12 mouse cellular contexts compared by ENCODE assay signal in the genomic region with DNA sequence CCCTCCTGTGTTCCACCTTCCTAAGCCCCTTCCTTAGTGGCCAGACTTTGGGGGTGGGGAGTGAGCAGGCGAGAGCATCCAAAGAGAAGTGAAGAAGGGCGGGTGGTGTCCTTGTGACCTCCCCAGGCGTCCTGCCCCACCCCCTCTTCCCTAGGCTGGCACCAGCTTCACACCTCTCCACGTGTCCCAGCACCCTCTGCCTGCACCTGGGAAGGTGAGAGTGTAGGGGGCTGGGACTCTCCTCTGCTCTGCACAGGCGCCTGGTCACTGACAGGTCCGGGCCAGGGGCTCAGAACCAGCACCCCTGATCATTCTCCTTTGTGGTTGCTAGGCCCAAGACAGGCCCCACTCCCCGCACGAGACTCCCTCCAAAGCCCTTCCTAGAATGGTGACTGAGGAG. TPM values are rescaled to one million over a fixed set of nuclear protein-coding genes. Genes with fewer than 3 reads are reported as not detected.
DNase-seq lines count a peak whose midpoint lies in the region; ATAC-seq and TF ChIP-seq lines count a peak whose summit lies in the region.
"Had no signal": no experiment of that assay in that cellular context is flagged by ENCODE, and none has a peak within 500 bp of the region (broad histone marks: within the 10 kb centered on the region; RNA-seq: fewer than 3 reads in every experiment).

No protein-coding gene starts in this region.

- TF ChIP-seq POLR2A in kidney, adult 2 months (IDR thresholded peaks at IDR 0.05; ENCODE audit: low read depth, low read length) = no peak

- peaks cover 53% of the 10 kb centered on the region for H3K27me3 ChIP-seq in kidney, embryonic 14.5 days (ENCODE audit: control insufficient read depth, insufficient read depth, low read length)
- H3K27me3 ChIP-seq in kidney, adult 2 months (replicated peaks; ENCODE audit: control insufficient read depth, insufficient read depth, low read length) = peaks cover 2% of the 10 kb centered on the region; the same call in 1 of the 2 replicates
- peaks cover 22% of the 10 kb centered on the region for H3K27me3 ChIP-seq in embryonic facial prominence, embryonic 11.5 days (ENCODE audit: control insufficient read depth, insufficient read depth, low read length)
- H3K27me3 ChIP-seq in hindbrain, embryonic 12.5 days = peaks cover 11% of the 10 kb centered on the region
- H3K27me3 ChIP-seq in midbrain, embryonic 14.5 days (ENCODE audit: control insufficient read depth, insufficient read depth, low read length) = no peaks in the 10 kb centered on the region

- H3K9me3 ChIP-seq in kidney, embryonic 14.5 days (ENCODE audit: control insufficient read depth, low read length) = no peaks in the 10 kb centered on the region
- H3K9me3 ChIP-seq in embryonic facial prominence, embryonic 11.5 days (replicated peaks; ENCODE audit: control insufficient read depth, low read length) = no peaks in the 10 kb centered on the region
- H3K9me3 ChIP-seq in hindbrain, embryonic 12.5 days (replicated peaks) = no peaks in the 10 kb centered on the region
- no peaks in the 10 kb centered on the region for H3K9me3 ChIP-seq in midbrain, embryonic 14.5 days (ENCODE audit: control insufficient read depth, low read length)
- H3K9me3 ChIP-seq: liver, embryonic 15.5 days had no signal

- no peak overlapping the region for H3K27ac ChIP-seq in kidney, embryonic 14.5 days (ENCODE audit: low read depth, low read length)
- no peak overlapping the region for H3K27ac ChIP-seq in kidney, adult 2 months (ENCODE audit: insufficient read depth, low read depth, low read length)
- no peak overlapping the region for H3K27ac ChIP-seq in embryonic facial prominence, embryonic 11.5 days (replicated peaks; ENCODE audit: low read depth, low read length)
- peak overlapping the region; percentile 100 for H3K27ac ChIP-seq in hindbrain, embryonic 12.5 days
- H3K27ac ChIP-seq in midbrain, embryonic 14.5 days (replicated peaks; ENCODE audit: low read depth, low read length) = peak overlapping the region; percentile 100
- H3K27ac ChIP-seq: liver, embryonic 15.5 days had no signal

- no peak for DNase-seq in kidney, adult 2 months
- DNase-seq in embryonic facial prominence, embryonic 11.5 days (ENCODE audit: low spot score) = no peak
- no peak for DNase-seq in midbrain, embryonic 14.5 days
- no peak for DNase-seq in B cell, adult 2 months
- no peak for DNase-seq in spleen, adult 18-20 months
- DNase-seq: adrenal gland, postnatal 25 days; kidney, postnatal 25 days had no signal

- H3K36me3 ChIP-seq in kidney, embryonic 14.5 days (ENCODE audit: control insufficient read depth, insufficient read depth, low read length) = no peaks in the 10 kb centered on the region
- H3K36me3 ChIP-seq in kidney, adult 2 months (ENCODE audit: control insufficient read depth, insufficient read depth, low read length) = no peaks in the 10 kb centered on the region
- H3K36me3 ChIP-seq in embryonic facial prominence, embryonic 11.5 days (replicated peaks; ENCODE audit: control insufficient read depth, insufficient read depth, low read depth, low read length) = no peaks in the 10 kb centered on the region
- no peaks in the 10 kb centered on the region for H3K36me3 ChIP-seq in hindbrain, embryonic 12.5 days
- H3K36me3 ChIP-seq in midbrain, embryonic 14.5 days (ENCODE audit: control insufficient read depth, insufficient read depth, low read length) = no peaks in the 10 kb centered on the region
- H3K36me3 ChIP-seq: liver, embryonic 15.5 days had no signal

- H3K4me2 ChIP-seq in kidney, embryonic 14.5 days (replicated peaks; ENCODE audit: low read depth, low read length) = peak overlapping the region; percentile 91; the same call in 1 of the 2 replicates
- H3K4me2 ChIP-seq in embryonic facial prominence, embryonic 11.5 days (ENCODE audit: low read depth, low read length) = no peak overlapping the region; the same call in 1 of the 2 replicates
- H3K4me2 ChIP-seq in hindbrain, embryonic 12.5 days (replicated peaks) = peak overlapping the region; percentile 86
- H3K4me2 ChIP-seq in midbrain, embryonic 14.5 days (ENCODE audit: low read length) = peak overlapping the region; percentile 76
- H3K4me2 ChIP-seq: liver, embryonic 15.5 days had no signal

- TF ChIP-seq CTCF in kidney, adult 2 months (conservative IDR thresholded peaks at IDR 0.05; ENCODE audit: insufficient read depth, insufficient read length, low read depth, low read length) = no peak

- no peak overlapping the region; the same call in 1 of the 2 replicates for H3K4me3 ChIP-seq in kidney, embryonic 14.5 days (ENCODE audit: low read length)
- no peak overlapping the region for H3K4me3 ChIP-seq in kidney, adult 2 months (ENCODE audit: insufficient read depth, low read depth, low read length)
- H3K4me3 ChIP-seq in embryonic facial prominence, embryonic 11.5 days (ENCODE audit: low read depth, low read length) = peak overlapping the region; percentile 63; the same call in 1 of the 2 replicates
- H3K4me3 ChIP-seq in hindbrain, embryonic 12.5 days = peak overlapping the region; percentile 78
- H3K4me3 ChIP-seq in midbrain, embryonic 14.5 days (replicated peaks; ENCODE audit: low read depth, low read length) = peak overlapping the region; percentile 76
- H3K4me3 ChIP-seq: liver, embryonic 15.5 days had no signal

- ATAC-seq in kidney, embryonic 14.5 days (ENCODE audit: low FRiP score, low TSS enrichment) = peak; percentile 47; the same call in 1 of the 2 replicates
- ATAC-seq in embryonic facial prominence, embryonic 11.5 days (replicated peaks; ENCODE audit: insufficient number of reproducible peaks, low FRiP score, low TSS enrichment, low read depth) = no peak
- peak; percentile 4 for ATAC-seq in hindbrain, embryonic 12.5 days (ENCODE audit: low FRiP score)
- ATAC-seq in midbrain, embryonic 14.5 days (ENCODE audit: low FRiP score, low TSS enrichment) = no peak
- ATAC-seq in granulocyte monocyte progenitor cell, adult 5-6 weeks (replicated peaks; ENCODE audit: poor library complexity, severe bottlenecking) = no peak

- H3K9ac ChIP-seq in kidney, embryonic 14.5 days (ENCODE audit: low read depth, low read length) = no peak overlapping the region
- no peak overlapping the region for H3K9ac ChIP-seq in embryonic facial prominence, embryonic 11.5 days (replicated peaks; ENCODE audit: low read length)
- peak overlapping the region; percentile 91 for H3K9ac ChIP-seq in hindbrain, embryonic 12.5 days
- peak overlapping the region; percentile 34; the same call in 1 of the 2 replicates for H3K9ac ChIP-seq in midbrain, embryonic 14.5 days (replicated peaks; ENCODE audit: low read length)
- H3K9ac ChIP-seq: liver, embryonic 15.5 days had no signal

- 0 out of 2 replicates have a peak, but pooled peaks cover 7% of the 10 kb centered on the region for H3K4me1 ChIP-seq in kidney, embryonic 14.5 days (ENCODE audit: control insufficient read depth, insufficient read depth, low read length)
- H3K4me1 ChIP-seq in kidney, adult 2 months (ENCODE audit: control insufficient read depth, insufficient read depth, low read length) = no peaks in the 10 kb centered on the region
- H3K4me1 ChIP-seq in embryonic facial prominence, embryonic 11.5 days (ENCODE audit: control insufficient read depth, insufficient read depth, low read length) = peaks cover 8% of the 10 kb centered on the region
- peaks cover 39% of the 10 kb centered on the region for H3K4me1 ChIP-seq in hindbrain, embryonic 12.5 days
- peaks cover 31% of the 10 kb centered on the region for H3K4me1 ChIP-seq in midbrain, embryonic 14.5 days (ENCODE audit: control insufficient read depth, insufficient read depth, low read length)
- H3K4me1 ChIP-seq: liver, embryonic 15.5 days had no signal

- WGBS in kidney, embryonic 14.5 days = 6% methylated on average over 8 of the region's 8 CpGs
- 15% methylated on average over 8 of the region's 8 CpGs for WGBS in kidney, adult 2 months
- 8% methylated on average over 8 of the region's 8 CpGs for WGBS in embryonic facial prominence, embryonic 11.5 days
- 14% methylated on average over 8 of the region's 8 CpGs for WGBS in hindbrain, embryonic 12.5 days
- WGBS in midbrain, embryonic 14.5 days = 9% methylated on average over 8 of the region's 8 CpGs

RNA-seq across cellular contexts. Expression of a gene that starts 1.2 kb away (rescaled TPM):
- polyA plus RNA-seq in kidney, embryonic 14.5 days (2014; fragmentation: Nextera tagmentation; extraction: Ambion mirVana) = 0.50 and 0.70 TPM in 2 replicates
- 0.30 and 0.52 TPM in 2 replicates for polyA plus RNA-seq in kidney, adult 2 months (2012; rRNA removed)
- polyA plus RNA-seq in embryonic facial prominence, embryonic 11.5 days (2014; fragmentation: Nextera tagmentation; extraction: Ambion mirVana) = 1.9 and 3.2 TPM in 2 replicates
- 12.6 and 12.7 TPM in 2 replicates for polyA plus RNA-seq in hindbrain, embryonic 12.5 days (2016; fragmentation: Nextera tagmentation; extraction: Ambion mirVana)
- polyA plus RNA-seq in midbrain, embryonic 14.5 days (2014; fragmentation: Nextera tagmentation; extraction: Ambion mirVana) = 28.4 and 39.0 TPM in 2 replicates
- total RNA-seq in granulocyte monocyte progenitor cell, adult 5-6 weeks (2014; fragmentation: Nextera tagmentation) = not detected in 2 replicates
- not detected in 2 replicates for total RNA-seq in granulocyte monocyte progenitor cell, adult 5-6 weeks (2017)
- polyA plus RNA-seq: liver, embryonic 15.5 days had no signal

RNA-seq across cellular contexts. Expression of a gene that starts 37.5 kb away (rescaled TPM):
- polyA plus RNA-seq in kidney, embryonic 14.5 days (2014; fragmentation: Nextera tagmentation; extraction: Ambion mirVana) = 0.88 and 1.6 TPM in 2 replicates
- 224 and 293 TPM in 2 replicates for polyA plus RNA-seq in kidney, adult 2 months (2012; rRNA removed)
- polyA plus RNA-seq in embryonic facial prominence, embryonic 11.5 days (2014; fragmentation: Nextera tagmentation; extraction: Ambion mirVana) = not detected in 2 replicates
- polyA plus RNA-seq in hindbrain, embryonic 12.5 days (2016; fragmentation: Nextera tagmentation; extraction: Ambion mirVana) = 1.3 and 3.9 TPM in 2 replicates
- 8.6 and 8.9 TPM in 2 replicates for polyA plus RNA-seq in midbrain, embryonic 14.5 days (2014; fragmentation: Nextera tagmentation; extraction: Ambion mirVana)
- not detected in 2 replicates for total RNA-seq in granulocyte monocyte progenitor cell, adult 5-6 weeks (2014; fragmentation: Nextera tagmentation)
- not detected in 2 replicates for total RNA-seq in granulocyte monocyte progenitor cell, adult 5-6 weeks (2017)
- total RNA-seq: CH12.LX had no signal

RNA-seq across cellular contexts. Expression of a gene that starts 40.1 kb away (rescaled TPM):
- 64.9 and 78.9 TPM in 2 replicates for polyA plus RNA-seq in kidney, embryonic 14.5 days (2014; fragmentation: Nextera tagmentation; extraction: Ambion mirVana)
- polyA plus RNA-seq in kidney, adult 2 months (2012; rRNA removed) = 92.8 and 129 TPM in 2 replicates
- 61.1 and 66.4 TPM in 2 replicates for polyA plus RNA-seq in embryonic facial prominence, embryonic 11.5 days (2014; fragmentation: Nextera tagmentation; extraction: Ambion mirVana)
- polyA plus RNA-seq in hindbrain, embryonic 12.5 days (2016; fragmentation: Nextera tagmentation; extraction: Ambion mirVana) = 60.5 and 65.1 TPM in 2 replicates
- 27.9 and 32.5 TPM in 2 replicates for polyA plus RNA-seq in midbrain, embryonic 14.5 days (2014; fragmentation: Nextera tagmentation; extraction: Ambion mirVana)
- 26.4 and 62.3 TPM in 2 replicates for total RNA-seq in granulocyte monocyte progenitor cell, adult 5-6 weeks (2014; fragmentation: Nextera tagmentation)
- total RNA-seq in granulocyte monocyte progenitor cell, adult 5-6 weeks (2017) = 15.9 and 31.2 TPM in 2 replicates

RNA-seq across cellular contexts. Expression of a gene that starts 42.0 kb away (rescaled TPM):
- 1.0 and 1.5 TPM in 2 replicates for polyA plus RNA-seq in kidney, embryonic 14.5 days (2014; fragmentation: Nextera tagmentation; extraction: Ambion mirVana)
- 0.69 and 0.75 TPM in 2 replicates for polyA plus RNA-seq in kidney, adult 2 months (2012; rRNA removed)
- polyA plus RNA-seq in embryonic facial prominence, embryonic 11.5 days (2014; fragmentation: Nextera tagmentation; extraction: Ambion mirVana) = 0.99 and 1.4 TPM in 2 replicates
- 1.1 and 1.9 TPM in 2 replicates for polyA plus RNA-seq in hindbrain, embryonic 12.5 days (2016; fragmentation: Nextera tagmentation; extraction: Ambion mirVana)
- 1.7 and 1.9 TPM in 2 replicates for polyA plus RNA-seq in midbrain, embryonic 14.5 days (2014; fragmentation: Nextera tagmentation; extraction: Ambion mirVana)
- 4.1 TPM in 1 of 2 replicates, not detected in the other for total RNA-seq in granulocyte monocyte progenitor cell, adult 5-6 weeks (2014; fragmentation: Nextera tagmentation)
- total RNA-seq in granulocyte monocyte progenitor cell, adult 5-6 weeks (2017) = 1.8 and 2.4 TPM in 2 replicates

RNA-seq across cellular contexts. Expression of a gene that starts 43.8 kb away (rescaled TPM):
- 1.4 and 2.3 TPM in 2 replicates for polyA plus RNA-seq in kidney, embryonic 14.5 days (2014; fragmentation: Nextera tagmentation; extraction: Ambion mirVana)
- polyA plus RNA-seq in kidney, adult 2 months (2012; rRNA removed) = 12.0 and 12.9 TPM in 2 replicates
- polyA plus RNA-seq in embryonic facial prominence, embryonic 11.5 days (2014; fragmentation: Nextera tagmentation; extraction: Ambion mirVana) = 1.4 and 1.9 TPM in 2 replicates
- polyA plus RNA-seq in hindbrain, embryonic 12.5 days (2016; fragmentation: Nextera tagmentation; extraction: Ambion mirVana) = 6.8 and 7.5 TPM in 2 replicates
- 39.5 and 48.5 TPM in 2 replicates for polyA plus RNA-seq in midbrain, embryonic 14.5 days (2014; fragmentation: Nextera tagmentation; extraction: Ambion mirVana)
- 1.1 TPM in 1 of 2 replicates, not detected in the other for total RNA-seq in granulocyte monocyte progenitor cell, adult 5-6 weeks (2014; fragmentation: Nextera tagmentation)
- 0.15 TPM in 1 of 2 replicates, not detected in the other for total RNA-seq in granulocyte monocyte progenitor cell, adult 5-6 weeks (2017)
- polyA plus RNA-seq: liver, embryonic 15.5 days had no signal

Comparison
In these comparisons a context has a peak if more than half of its experiments do, and no peak if none do; other contexts are left out.
1. RNA of a gene that starts 37.5 kb away (polyA plus RNA-seq): 224 to 293 TPM in kidney, adult 2 months; 8.6 to 8.9 TPM in midbrain, embryonic 14.5 days, 1.3 to 3.9 TPM in hindbrain, embryonic 12.5 days, 0.88 to 1.6 TPM in kidney, embryonic 14.5 days and not detected in embryonic facial prominence, embryonic 11.5 days; every median in the first group is over 10 times any median in the second.
2. ATAC-seq: peak in kidney, embryonic 14.5 days (single experiment) and hindbrain, embryonic 12.5 days (single experiment); none in embryonic facial prominence, embryonic 11.5 days (single experiment), midbrain, embryonic 14.5 days (single experiment) and granulocyte monocyte progenitor cell, adult 5-6 weeks (single experiment).
3. H3K27ac ChIP-seq: peak in hindbrain, embryonic 12.5 days (single experiment) and midbrain, embryonic 14.5 days (single experiment); none in kidney, embryonic 14.5 days (single experiment), kidney, adult 2 months (single experiment) and embryonic facial prominence, embryonic 11.5 days (single experiment).
4. H3K4me3 ChIP-seq: peak in embryonic facial prominence, embryonic 11.5 days (single experiment), hindbrain, embryonic 12.5 days (single experiment) and midbrain, embryonic 14.5 days (single experiment); none in kidney, embryonic 14.5 days (single experiment) and kidney, adult 2 months (single experiment).
5. H3K9ac ChIP-seq: peak in hindbrain, embryonic 12.5 days (single experiment) and midbrain, embryonic 14.5 days (single experiment); none in kidney, embryonic 14.5 days (single experiment) and embryonic facial prominence, embryonic 11.5 days (single experiment).